In the genomic region with DNA sequence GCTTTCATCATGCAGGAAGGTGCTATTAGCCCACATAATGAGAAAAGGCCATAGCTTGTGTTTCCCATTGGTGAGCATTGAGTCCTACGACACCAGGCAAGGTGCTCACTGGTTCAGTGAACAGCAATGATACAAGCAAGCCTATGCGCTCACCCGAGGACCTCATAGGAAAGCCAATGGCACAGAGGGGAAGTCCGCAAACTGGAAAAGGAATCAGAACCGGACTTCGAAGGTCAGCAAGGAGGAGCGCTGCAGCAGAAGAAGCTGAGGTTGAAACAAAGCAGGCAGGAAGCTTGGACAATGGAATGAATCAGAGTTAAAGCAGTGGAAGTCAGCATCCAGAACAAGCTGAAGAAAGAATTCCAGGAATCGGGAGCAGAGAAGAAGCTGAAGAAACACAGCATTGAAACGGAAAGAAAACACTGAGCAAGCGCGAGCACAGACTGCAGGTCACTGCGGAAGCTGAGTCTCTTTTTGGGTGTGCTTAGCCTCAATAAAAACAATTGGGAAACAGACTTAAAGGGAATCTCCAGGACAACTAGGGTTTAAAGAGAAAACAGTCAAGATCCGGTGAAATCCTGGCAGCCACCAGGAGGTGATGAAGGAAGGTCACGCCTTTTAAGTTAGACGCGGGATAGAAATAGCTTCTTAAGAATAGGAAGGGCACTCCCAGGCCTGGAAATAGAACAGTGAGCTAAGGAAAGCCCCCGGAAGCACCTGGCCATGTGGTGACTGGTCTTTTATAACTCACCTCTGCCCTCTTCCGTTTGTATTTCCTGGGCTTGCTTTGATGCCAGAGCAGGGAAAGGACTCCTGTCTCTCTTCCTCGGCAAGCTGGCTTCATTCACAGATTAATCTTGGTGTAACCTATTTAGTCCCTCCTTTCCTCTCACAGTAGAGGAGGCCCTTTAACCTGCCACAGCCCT, we compare ENCODE assay signal across 8 mouse cellular contexts.
DNase-seq lines count a peak whose midpoint lies in the region; ATAC-seq and TF ChIP-seq lines count a peak whose summit lies in the region.

No protein-coding gene starts in this region.

- WGBS in liver, embryonic 12.5 days (ENCODE audit: insufficient replicate concordance) = 40% methylated on average over 19 of the region's 19 CpGs
- WGBS in cerebellum, adult 2 months = 68% methylated on average over 19 of the region's 19 CpGs
- 76% methylated on average over 19 of the region's 19 CpGs for WGBS in forebrain, embryonic 16.5 days

- 0 out of 2 replicates have a peak overlapping the region, but pooled peaks have one; percentile 20 for H3K27ac ChIP-seq in liver, embryonic 12.5 days
- no peak overlapping the region for H3K27ac ChIP-seq in cerebellum, adult 2 months (ENCODE audit: insufficient read depth, low read length)
- H3K27ac ChIP-seq in forebrain, embryonic 16.5 days (ENCODE audit: low read length) = no peak overlapping the region

- H3K4me2 ChIP-seq in liver, embryonic 12.5 days = 0 out of 2 replicates have a peak overlapping the region, but pooled peaks have one; percentile 15
- no peak overlapping the region for H3K4me2 ChIP-seq in forebrain, embryonic 16.5 days (ENCODE audit: low read length)

- no peaks in the 10 kb centered on the region for H3K9me3 ChIP-seq in liver, embryonic 12.5 days (replicated peaks)
- H3K9me3 ChIP-seq in forebrain, embryonic 16.5 days (ENCODE audit: control insufficient read depth, low read length) = no peaks in the 10 kb centered on the region

- no peak for TF ChIP-seq POLR2A in cerebellum, adult 2 months (IDR thresholded peaks at IDR 0.05; ENCODE audit: borderline replicate concordance, insufficient read depth, low read length)

- TF ChIP-seq CTCF in cerebellum, adult 2 months (IDR thresholded peaks at IDR 0.05; ENCODE audit: borderline replicate concordance, insufficient read depth, low read depth, low read length) = no peak

- no peak for ATAC-seq in liver, embryonic 12.5 days
- no peak for ATAC-seq in forebrain, embryonic 16.5 days

- H3K27me3 ChIP-seq in liver, embryonic 12.5 days (replicated peaks) = no peaks in the 10 kb centered on the region
- H3K27me3 ChIP-seq in cerebellum, adult 2 months (ENCODE audit: control insufficient read depth, insufficient read depth, low read length) = no peaks in the 10 kb centered on the region; the same call in 1 of the 2 replicates
- H3K27me3 ChIP-seq in forebrain, embryonic 16.5 days (replicated peaks; ENCODE audit: control insufficient read depth, insufficient read depth, low read length) = no peaks in the 10 kb centered on the region

- intact Hi-C loops in heart, postnatal 10 days (cut with DNase I) = no loop called here

- DNase-seq in 416B (ENCODE audit: low read depth) = peak; percentile 70
- DNase-seq in adrenal gland, adult 8-10 months = peak; percentile 25
- DNase-seq in heart, postnatal 10 days = peak; percentile 50 to 62
- peak; percentile 38 to 67 for DNase-seq in spleen, postnatal 4 days (ENCODE audit: low spot score in 2 of 2)
- no peak for DNase-seq in ovary, adult 18-20 months (ENCODE audit: low spot score)
- no peak for DNase-seq in cerebellum, adult 2 months

- H3K36me3 ChIP-seq in liver, embryonic 12.5 days = no peaks in the 10 kb centered on the region
- no peaks in the 10 kb centered on the region for H3K36me3 ChIP-seq in forebrain, embryonic 16.5 days (ENCODE audit: control insufficient read depth, insufficient read depth)

- no peak overlapping the region for H3K4me3 ChIP-seq in liver, embryonic 12.5 days
- H3K4me3 ChIP-seq in cerebellum, adult 2 months (replicated peaks; ENCODE audit: insufficient read depth, low read depth, low read length) = no peak overlapping the region
- H3K4me3 ChIP-seq in forebrain, embryonic 16.5 days (replicated peaks; ENCODE audit: low read length) = no peak overlapping the region

- H3K4me1 ChIP-seq in liver, embryonic 12.5 days = peaks cover 8% of the 10 kb centered on the region; the same call in 1 of the 2 replicates
- H3K4me1 ChIP-seq in cerebellum, adult 2 months (ENCODE audit: control insufficient read depth, insufficient read depth, low read length) = no peaks in the 10 kb centered on the region
- H3K4me1 ChIP-seq in forebrain, embryonic 16.5 days (replicated peaks; ENCODE audit: control insufficient read depth, insufficient read depth, low read length) = no peaks in the 10 kb centered on the region

- H3K9ac ChIP-seq in liver, embryonic 12.5 days = no peak overlapping the region
- H3K9ac ChIP-seq in forebrain, embryonic 16.5 days (replicated peaks; ENCODE audit: low read depth, low read length) = no peak overlapping the region

Comparison
In these comparisons a context has a peak if more than half of its experiments do, and no peak if none do; other contexts are left out.
1. DNase-seq: peak in 416B (single experiment), adrenal gland, adult 8-10 months (single experiment), heart, postnatal 10 days (2 of 2) and spleen, postnatal 4 days (2 of 2); none in ovary, adult 18-20 months (single experiment) and cerebellum, adult 2 months (0 of 2).